Mouse (Mus musculus) lung, adult 2 months (tissue): Measurements from ENCODE around the gene Foxr1.
"Not testable (repeated sequence)": the region's sequence is repeated elsewhere in the genome, so short reads cannot be mapped to it uniquely, and the experiment has no call there.

ENCODE experiments used
- CTCF ChIP-seq: fragments of 200-500 bp; IDR thresholded peaks from 2 replicates; pipeline ENCODE4 v1.5.1; 2011; ENCODE audit warnings: mild to moderate bottlenecking, low read length, control low read depth; ENCODE audit not compliant: insufficient read depth
- POLR2A ChIP-seq: fragments of 200-500 bp; IDR thresholded peaks from 2 replicates; pipeline ENCODE4 v1.6.1; 2011; ENCODE audit warnings: low read depth, mild to moderate bottlenecking, control low read depth, low read length, borderline replicate concordance; ENCODE audit errors: extremely low read depth

GRCm38 (mm10) chr9:44419730-44420129 lies 21.2 kb downstream of the Foxr1 start:
- TF ChIP-seq CTCF, POLR2A: not testable (repeated sequence)
